Mouse (Mus musculus): ENCODE data around the gene Astl.

Astl gene

GRCm38 (mm10) chr2:127367126-127367820 lies 28.8 kb downstream of the Astl start:
- 78% methylated on average over 10 of the region's 10 CpGs for WGBS

- WGBS: 85% methylated on average over 5 of the region's 5 CpGs
Measured at GRCm38 (mm10) chr2:127369703-127370376, 31.4 kb downstream of the Astl start.

GRCm38 (mm10) chr2:127370561-127371483 lies 32.4 kb downstream of the Astl start:
- WGBS: 33% methylated on average over 9 of the region's 9 CpGs

GRCm38 (mm10) chr2:127371484-127371861 lies 33.0 kb downstream of the Astl start:
- WGBS: 100% methylated on average over 1 of the region's 1 CpGs

GRCm38 (mm10) chr2:127372082-127372481 lies 33.6 kb downstream of the Astl start:
- 96% methylated on average over 2 of the region's 2 CpGs for WGBS

GRCm38 (mm10) chr2:127374131-127374530 lies 35.7 kb downstream of the Astl start:
- 99% methylated on average over 3 of the region's 3 CpGs for WGBS

- 81% methylated on average over 3 of the region's 3 CpGs for WGBS
Measured at GRCm38 (mm10) chr2:127375087-127375486, 36.6 kb downstream of the Astl start.

GRCm38 (mm10) chr2:127375759-127376341 lies 37.4 kb downstream of the Astl start:
- 38% methylated on average over 7 of the region's 7 CpGs for WGBS

GRCm38 (mm10) chr2:127376423-127377051 lies 38.1 kb downstream of the Astl start:
- 90% methylated on average over 6 of the region's 6 CpGs for WGBS

GRCm38 (mm10) chr2:127377942-127378610 lies 39.6 kb downstream of the Astl start:
- WGBS: 59% methylated on average over 7 of the region's 7 CpGs

- 77% methylated on average over 7 of the region's 7 CpGs for WGBS
Measured at GRCm38 (mm10) chr2:127378611-127378990, 40.2 kb downstream of the Astl start.

- WGBS: 82% methylated on average over 3 of the region's 3 CpGs
Measured at GRCm38 (mm10) chr2:127379250-127379649, 40.8 kb downstream of the Astl start.

- WGBS: 75% methylated on average over 7 of the region's 7 CpGs
Measured at GRCm38 (mm10) chr2:127383881-127384280, 45.4 kb downstream of the Astl start.

- 94% methylated on average over 2 of the region's 2 CpGs for WGBS
Measured at GRCm38 (mm10) chr2:127387521-127387920, 49.1 kb downstream of the Astl start.

GRCm38 (mm10) chr2:127390352-127390751 lies 51.9 kb downstream of the Astl start:
- WGBS: 91% methylated on average over 3 of the region's 3 CpGs

- 67% methylated on average over 4 of the region's 4 CpGs for WGBS
Measured at GRCm38 (mm10) chr2:127390846-127391245, 52.4 kb downstream of the Astl start.

GRCm38 (mm10) chr2:127391323-127391722 lies 52.9 kb downstream of the Astl start:
- WGBS: 75% methylated on average over 3 of the region's 3 CpGs

GRCm38 (mm10) chr2:127394606-127395161 lies 56.2 kb downstream of the Astl start:
- WGBS: 93% methylated on average over 5 of the region's 5 CpGs

GRCm38 (mm10) chr2:127398738-127399137 lies 60.3 kb downstream of the Astl start:
- WGBS: 94% methylated on average over 7 of the region's 7 CpGs
